Mouse (Mus musculus) kidney, adult 8-10 months (tissue): ENCODE results near the gene Ppip5k2.
A peak's percentile ranks its signal among the peaks of the same experiment; 100 is the strongest.

Source experiments
- DNase-seq, 2 experiments: peaks; one replicate each; pipeline ENCODE4 v3.0.0; 2022

Ppip5k2 gene

DNA sequence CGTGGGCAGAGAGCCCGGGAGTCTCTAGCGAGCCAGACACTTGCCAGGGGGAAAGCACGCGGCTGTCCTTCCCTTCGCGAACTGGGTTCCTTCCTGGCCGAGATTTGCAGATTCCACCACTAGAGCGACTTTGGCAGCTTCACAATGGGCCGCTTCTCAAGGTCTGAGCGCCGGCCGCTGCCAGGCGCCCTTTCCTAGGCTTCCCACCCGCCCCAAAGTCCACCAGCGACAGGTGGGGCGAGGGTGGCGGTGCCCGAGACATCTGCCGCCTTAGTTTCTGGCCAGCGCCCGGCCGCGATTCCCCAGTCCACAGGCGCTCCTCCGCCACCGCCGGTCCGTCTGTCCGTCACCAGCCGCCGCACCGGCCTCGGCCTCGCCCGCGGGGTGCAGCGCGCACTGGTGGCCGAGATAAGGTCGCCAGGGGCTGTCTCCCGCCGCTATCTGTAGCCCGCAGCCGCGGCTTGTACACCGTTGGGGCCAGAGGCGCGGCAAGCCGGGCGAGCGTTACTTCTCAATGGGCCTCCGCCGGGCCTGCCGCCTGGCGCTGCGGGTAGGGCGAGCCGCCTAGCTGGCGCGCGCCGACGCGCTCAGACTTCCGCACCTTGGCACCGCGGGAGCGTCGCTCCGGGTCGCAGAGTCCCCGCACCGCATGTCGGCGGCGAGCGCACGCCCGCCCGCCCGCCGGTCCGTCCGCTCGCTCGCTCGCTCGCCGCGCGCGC lies 109.4 kb downstream of the Ppip5k2 start:
- peak; percentile 63 to 75 for DNase-seq

DNA sequence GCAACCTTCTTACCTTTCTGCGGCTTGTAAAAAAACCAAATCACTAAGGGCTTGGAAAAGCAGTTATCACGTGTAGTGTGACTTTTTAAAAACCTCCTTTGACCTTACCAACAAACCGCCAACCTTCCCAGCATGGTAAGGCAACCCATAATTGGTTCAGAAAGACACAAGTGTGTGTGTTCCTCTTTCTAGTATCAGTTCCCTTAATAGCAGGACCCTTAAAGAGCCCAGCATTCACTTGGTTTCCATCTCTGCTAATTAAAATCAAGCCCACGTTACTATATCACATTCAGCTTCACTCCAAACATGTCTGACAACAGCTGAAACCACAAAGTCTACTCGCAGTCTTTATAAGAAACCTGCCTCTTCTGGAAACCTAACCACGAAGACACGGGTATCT lies 110.8 kb downstream of the Ppip5k2 start:
- no peak for DNase-seq

DNA sequence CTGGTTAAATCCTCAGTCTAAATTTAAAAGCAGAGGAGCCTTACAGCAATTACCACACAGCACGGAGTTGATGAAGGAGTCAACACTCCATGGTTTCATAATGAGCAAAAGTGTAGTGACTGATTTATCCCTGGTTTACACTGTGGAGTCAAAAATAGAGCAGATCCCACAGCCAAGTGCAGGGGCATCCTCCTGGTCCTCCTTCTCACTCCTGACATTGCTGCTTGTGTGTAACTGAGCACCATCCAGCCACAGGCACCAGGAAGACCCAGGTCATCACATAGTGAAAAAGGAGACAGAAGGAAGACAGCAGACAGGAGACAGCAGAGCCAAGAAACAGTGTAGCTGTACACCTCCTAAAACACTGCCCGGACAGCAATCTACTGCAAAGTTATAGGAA lies 112.4 kb downstream of the Ppip5k2 start:
- no peak for DNase-seq

DNA sequence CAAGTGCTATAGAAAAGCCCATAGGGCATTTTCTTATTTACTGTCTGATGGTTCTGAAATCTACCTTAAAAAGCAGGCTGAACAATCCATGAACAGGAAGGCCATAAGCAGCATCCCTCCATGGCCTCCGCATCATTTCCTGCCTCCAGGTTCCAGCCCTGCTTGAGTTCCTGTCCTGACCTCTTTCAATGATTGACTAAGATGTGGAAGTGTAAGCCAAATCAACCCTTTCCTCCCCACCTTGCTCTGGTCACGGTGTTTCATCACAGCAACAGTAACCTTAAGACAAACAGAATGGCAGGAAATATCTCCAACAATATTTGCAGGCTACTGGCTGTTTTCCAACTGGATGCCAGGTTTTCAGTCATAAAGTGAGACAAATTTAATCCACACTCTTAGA lies 113.0 kb downstream of the Ppip5k2 start:
- peak; percentile 43 to 55 for DNase-seq
